In genomic region chr13:58158099-58158912, GRCm38 (mm10) we compare ENCODE assay signal across 7 mouse cellular contexts. TPM values are rescaled to one million over a fixed set of nuclear protein-coding genes. Genes with fewer than 3 reads are reported as not detected.
DNase-seq lines count a peak whose midpoint lies in the region; ATAC-seq lines count a peak whose summit lies in the region.

No protein-coding gene starts in this region.

- peak; percentile 81 for ATAC-seq in granulocyte monocyte progenitor cell, adult 5-6 weeks (replicated peaks; ENCODE audit: poor library complexity, severe bottlenecking)
- ATAC-seq in midbrain, embryonic 13.5 days, result peak; percentile 81

- WGBS in limb, embryonic 10.5 days, result 15% methylated on average over 16 of the region's 16 CpGs
- WGBS in midbrain, embryonic 13.5 days, result 8% methylated on average over 16 of the region's 16 CpGs

- DNase-seq in adrenal gland, adult 8-10 months, result peak; percentile 78
- peak; percentile 89 for DNase-seq in embryo, embryonic 9.5 days (ENCODE audit: extremely low spot score)
- peak; percentile 87 for DNase-seq in kidney, adult 11 months
- DNase-seq in limb, embryonic 10.5 days (ENCODE audit: low spot score), result peak; percentile 87
- DNase-seq in spleen, adult 12 weeks (ENCODE audit: low spot score), result peak; percentile 79

- H3K36me3 ChIP-seq in limb, embryonic 10.5 days, result peaks cover 35% of the 10 kb centered on the region
- peaks cover 35% of the 10 kb centered on the region for H3K36me3 ChIP-seq in midbrain, embryonic 13.5 days

- peak overlapping the region; percentile 80; the same call in 1 of the 2 replicates for H3K27ac ChIP-seq in limb, embryonic 10.5 days
- peak overlapping the region; percentile 67; the same call in 1 of the 2 replicates for H3K27ac ChIP-seq in midbrain, embryonic 13.5 days

- no peaks in the 10 kb centered on the region for H3K27me3 ChIP-seq in limb, embryonic 10.5 days (ENCODE audit: low read depth, poor library complexity, severe bottlenecking)
- H3K27me3 ChIP-seq in midbrain, embryonic 13.5 days, result no peaks in the 10 kb centered on the region

- H3K4me3 ChIP-seq in limb, embryonic 10.5 days, result peak overlapping the region; percentile 71
- peak overlapping the region; percentile 91 for H3K4me3 ChIP-seq in midbrain, embryonic 13.5 days (replicated peaks)

- peak overlapping the region; percentile 94 for H3K4me2 ChIP-seq in midbrain, embryonic 13.5 days (replicated peaks)

- peak overlapping the region; percentile 86 for H3K9ac ChIP-seq in midbrain, embryonic 13.5 days (replicated peaks)

- H3K9me3 ChIP-seq in limb, embryonic 10.5 days (replicated peaks), result 0 out of 2 replicates have a peak, but pooled peaks cover 4% of the 10 kb centered on the region
- H3K9me3 ChIP-seq in midbrain, embryonic 13.5 days, result 0 out of 2 replicates have a peak, but pooled peaks cover 6% of the 10 kb centered on the region

- peaks cover 22% of the 10 kb centered on the region for H3K4me1 ChIP-seq in limb, embryonic 10.5 days
- H3K4me1 ChIP-seq in midbrain, embryonic 13.5 days (replicated peaks), result peaks cover 18% of the 10 kb centered on the region

RNA-seq across cellular contexts. Expression of gene Idnk, which starts 0.9 kb away (rescaled TPM):
- total RNA-seq in adrenal gland, adult 8-10 months (2022), result 10 to 100 TPM; 59.2 to 71.4 (median 63.6) TPM
- total RNA-seq in granulocyte monocyte progenitor cell, adult 5-6 weeks (2014; fragmentation: Nextera tagmentation), result 44.7 and 45.9 TPM in 2 replicates
- 41.6 and 44.6 TPM in 2 replicates for total RNA-seq in granulocyte monocyte progenitor cell, adult 5-6 weeks (2017)
- 36.1 and 37.7 TPM in 2 replicates for polyA plus RNA-seq in limb, embryonic 10.5 days (2016; fragmentation: Nextera tagmentation; extraction: Ambion mirVana)
- 70.3 and 77.4 TPM in 2 replicates for polyA plus RNA-seq in midbrain, embryonic 13.5 days (2015; fragmentation: Nextera tagmentation; extraction: Ambion mirVana)

RNA-seq across cellular contexts. Expression of gene Hnrnpa0, which starts 29.9 kb away (rescaled TPM):
- total RNA-seq in adrenal gland, adult 8-10 months (2022), result 100 to 1,000 TPM; 104 to 131 (median 119) TPM
- 112 and 130 TPM in 2 replicates for total RNA-seq in granulocyte monocyte progenitor cell, adult 5-6 weeks (2014; fragmentation: Nextera tagmentation)
- 77.9 and 83.8 TPM in 2 replicates for total RNA-seq in granulocyte monocyte progenitor cell, adult 5-6 weeks (2017)
- polyA plus RNA-seq in limb, embryonic 10.5 days (2016; fragmentation: Nextera tagmentation; extraction: Ambion mirVana), result 33.3 and 35.3 TPM in 2 replicates
- 65.8 and 76.4 TPM in 2 replicates for polyA plus RNA-seq in midbrain, embryonic 13.5 days (2015; fragmentation: Nextera tagmentation; extraction: Ambion mirVana)

RNA-seq across cellular contexts. Expression of gene Klhl3, which starts 44.9 kb away (rescaled TPM):
- total RNA-seq in adrenal gland, adult 8-10 months (2022), result 1 to 10 TPM; 1.1 to 4.2 (median 3.2) TPM
- total RNA-seq in granulocyte monocyte progenitor cell, adult 5-6 weeks (2014; fragmentation: Nextera tagmentation), result 7.4 and 7.8 TPM in 2 replicates
- 4.1 and 4.9 TPM in 2 replicates for total RNA-seq in granulocyte monocyte progenitor cell, adult 5-6 weeks (2017)
- polyA plus RNA-seq in limb, embryonic 10.5 days (2016; fragmentation: Nextera tagmentation; extraction: Ambion mirVana), result 2.1 and 3.2 TPM in 2 replicates
- 8.9 and 9.6 TPM in 2 replicates for polyA plus RNA-seq in midbrain, embryonic 13.5 days (2015; fragmentation: Nextera tagmentation; extraction: Ambion mirVana)

RNA-seq across cellular contexts. Expression of gene Ubqln1, which starts 57.1 kb away (rescaled TPM):
- 100 to 1,000 TPM in 3 of 4 experiments, 10 to 100 TPM in 1; 97.7 to 135 (median 106) TPM for total RNA-seq in adrenal gland, adult 8-10 months (2022)
- 49.9 and 50.9 TPM in 2 replicates for total RNA-seq in granulocyte monocyte progenitor cell, adult 5-6 weeks (2014; fragmentation: Nextera tagmentation)
- 55.5 and 61.7 TPM in 2 replicates for total RNA-seq in granulocyte monocyte progenitor cell, adult 5-6 weeks (2017)
- 153 and 158 TPM in 2 replicates for polyA plus RNA-seq in limb, embryonic 10.5 days (2016; fragmentation: Nextera tagmentation; extraction: Ambion mirVana)
- polyA plus RNA-seq in midbrain, embryonic 13.5 days (2015; fragmentation: Nextera tagmentation; extraction: Ambion mirVana), result 116 and 132 TPM in 2 replicates

Comparison
In these comparisons a context has a peak if more than half of its experiments do, and no peak if none do; other contexts are left out.
1. Peak in every context shown above with its lines: DNase-seq, ATAC-seq, H3K4me3 ChIP-seq and H3K27ac ChIP-seq.